Mouse (Mus musculus): ENCODE measurements at regions not wholly inside any gene's neighbourhood (a gene's known extent, or its start where the extent isn't known, plus 50 kb on each side); places are given as distances from the start of the nearest gene placed in this dataset.

- peak; percentile 51 for DNase-seq
Measured at GRCm38 (mm10) chr12:78119855-78120254, 74.2 kb upstream of the Gm6657 start.

GRCm38 (mm10) chr12:78129130-78129845 is 64.8 kb upstream of the Gm6657 start:
- DNase-seq = peak; percentile 56

GRCm38 (mm10) chr12:78132016-78132797 is 61.8 kb upstream of the Gm6657 start:
- DNase-seq = no peak

- DNase-seq = no peak
Measured at GRCm38 (mm10) chr12:78133341-78133740, 60.7 kb upstream of the Gm6657 start.

- DNase-seq = no peak
Measured at GRCm38 (mm10) chr12:78133984-78134383, 60.1 kb upstream of the Gm6657 start.

- DNase-seq = no peak
Measured at GRCm38 (mm10) chr12:78137196-78137595, 56.8 kb upstream of the Gm6657 start.

- DNase-seq = no peak
Measured at GRCm38 (mm10) chr12:78138467-78138866, 55.6 kb upstream of the Gm6657 start.
